Comparison of ENCODE assay signal across 24 mouse cellular contexts in the genomic region with DNA sequence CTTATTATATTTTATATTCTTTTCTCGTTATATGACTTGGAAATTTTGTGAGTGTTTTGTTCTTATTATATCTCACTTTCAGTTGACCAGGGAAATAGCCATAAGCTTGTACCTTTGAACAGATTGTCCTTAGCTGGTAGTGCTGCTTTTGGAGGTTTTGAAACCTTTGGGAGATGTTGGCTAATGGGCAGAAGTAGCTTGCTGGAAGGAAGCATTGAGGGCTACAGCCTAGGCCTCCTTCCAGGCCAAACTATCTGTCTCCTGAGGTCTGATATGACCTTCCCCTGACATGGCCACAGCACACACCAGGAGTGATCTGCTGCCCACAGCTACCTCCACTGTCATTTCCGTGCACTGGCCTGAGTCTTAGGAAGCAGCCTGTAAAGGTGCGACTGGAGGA. TPM values are rescaled to one million over a fixed set of nuclear protein-coding genes. Genes with fewer than 3 reads are reported as not detected.
A peak's percentile ranks its signal among the peaks of the same experiment; 100 is the strongest.
DNase-seq lines count a peak whose midpoint lies in the region; ATAC-seq lines count a peak whose summit lies in the region.
"Had no signal": no experiment of that assay in that cellular context is flagged by ENCODE, and none has a peak within 500 bp of the region (broad histone marks: within the 10 kb centered on the region; RNA-seq: fewer than 3 reads in every experiment).

No protein-coding gene starts in this region.

- ATAC-seq in liver, embryonic 16.5 days (ENCODE audit: low read depth), result 0 out of 2 replicates have a peak, but pooled peaks have one; percentile 16
- ATAC-seq in liver, embryonic 12.5 days, result no peak
- peak; percentile 68 for ATAC-seq in granulocyte monocyte progenitor cell, adult 5-6 weeks (replicated peaks; ENCODE audit: poor library complexity, severe bottlenecking)
- ATAC-seq in megakaryocyte progenitor cell, adult 5-6 weeks (replicated peaks; ENCODE audit: poor library complexity), result peak; percentile 63
- ATAC-seq in midbrain, embryonic 16.5 days, result no peak
- ATAC-seq: activated CD4-positive, CD25-positive, alpha-beta regulatory T cell, adult 4 months; forebrain, embryonic 15.5 days had no signal

- peak; percentile 10 for DNase-seq in adrenal gland, adult 2 months
- DNase-seq in adrenal gland, postnatal 25 days, result no peak
- no peak for DNase-seq in urinary bladder, adult 2 months (ENCODE audit: low spot score)
- DNase-seq: cerebellum, adult 11-12 months; cerebellum, adult 8-10 months; cerebellum, postnatal 10 days; cerebellum, postnatal 36 days; embryo, embryonic 11 days; gastrocnemius, postnatal 25 days; heart, adult 2 months had no signal

- H3K9me3 ChIP-seq in liver, embryonic 16.5 days (replicated peaks; ENCODE audit: control insufficient read depth, low read length), result no peaks in the 10 kb centered on the region
- H3K9me3 ChIP-seq in liver, embryonic 12.5 days (replicated peaks), result no peaks in the 10 kb centered on the region
- no peaks in the 10 kb centered on the region for H3K9me3 ChIP-seq in midbrain, embryonic 16.5 days (replicated peaks; ENCODE audit: control insufficient read depth, low read length, poor library complexity, severe bottlenecking)
- H3K9me3 ChIP-seq: embryonic facial prominence, embryonic 10.5 days; embryonic facial prominence, embryonic 13.5 days; forebrain, embryonic 12.5 days; forebrain, embryonic 15.5 days; hindbrain, embryonic 12.5 days; hindbrain, embryonic 15.5 days had no signal

- no peak overlapping the region for H3K4me3 ChIP-seq in liver, embryonic 16.5 days (ENCODE audit: low read depth, low read length)
- no peak overlapping the region for H3K4me3 ChIP-seq in liver, embryonic 12.5 days
- H3K4me3 ChIP-seq in midbrain, embryonic 16.5 days (ENCODE audit: low read depth, low read length), result no peak overlapping the region
- H3K4me3 ChIP-seq: embryonic facial prominence, embryonic 10.5 days; embryonic facial prominence, embryonic 13.5 days; erythroblast, embryonic 14.5 days; forebrain, embryonic 12.5 days; forebrain, embryonic 15.5 days; heart, adult 2 months; hindbrain, embryonic 12.5 days; hindbrain, embryonic 15.5 days had no signal

- H3K36me3 ChIP-seq in liver, embryonic 16.5 days (ENCODE audit: control insufficient read depth, insufficient read depth), result no peaks in the 10 kb centered on the region
- no peaks in the 10 kb centered on the region for H3K36me3 ChIP-seq in liver, embryonic 12.5 days
- no peaks in the 10 kb centered on the region for H3K36me3 ChIP-seq in midbrain, embryonic 16.5 days (ENCODE audit: control insufficient read depth, insufficient read depth, low read length)
- H3K36me3 ChIP-seq: embryonic facial prominence, embryonic 10.5 days; embryonic facial prominence, embryonic 13.5 days; forebrain, embryonic 12.5 days; forebrain, embryonic 15.5 days; hindbrain, embryonic 12.5 days; hindbrain, embryonic 15.5 days had no signal

- no peak overlapping the region for H3K4me2 ChIP-seq in liver, embryonic 16.5 days (ENCODE audit: low read depth, low read length)
- no peak overlapping the region for H3K4me2 ChIP-seq in liver, embryonic 12.5 days
- H3K4me2 ChIP-seq in midbrain, embryonic 16.5 days (ENCODE audit: low read length), result no peak overlapping the region
- H3K4me2 ChIP-seq: embryonic facial prominence, embryonic 13.5 days; forebrain, embryonic 12.5 days; forebrain, embryonic 15.5 days; heart, embryonic 11.5 days; hindbrain, embryonic 12.5 days; hindbrain, embryonic 15.5 days had no signal

- H3K4me1 ChIP-seq in liver, embryonic 16.5 days (ENCODE audit: control insufficient read depth, low read depth, low read length), result no peaks in the 10 kb centered on the region
- no peaks in the 10 kb centered on the region for H3K4me1 ChIP-seq in liver, embryonic 12.5 days
- no peaks in the 10 kb centered on the region for H3K4me1 ChIP-seq in midbrain, embryonic 16.5 days (ENCODE audit: control insufficient read depth, insufficient read depth, low read length)
- H3K4me1 ChIP-seq: embryonic facial prominence, embryonic 10.5 days; embryonic facial prominence, embryonic 13.5 days; forebrain, embryonic 12.5 days; forebrain, embryonic 15.5 days; hindbrain, embryonic 12.5 days; hindbrain, embryonic 15.5 days had no signal

- H3K27ac ChIP-seq in liver, embryonic 16.5 days (ENCODE audit: low read length), result no peak overlapping the region
- no peak overlapping the region for H3K27ac ChIP-seq in liver, embryonic 12.5 days
- H3K27ac ChIP-seq in midbrain, embryonic 16.5 days (ENCODE audit: low read length), result no peak overlapping the region
- H3K27ac ChIP-seq: embryonic facial prominence, embryonic 10.5 days; embryonic facial prominence, embryonic 13.5 days; forebrain, embryonic 12.5 days; forebrain, embryonic 15.5 days; heart, adult 2 months; hindbrain, embryonic 12.5 days; hindbrain, embryonic 15.5 days had no signal

- no peak overlapping the region for H3K9ac ChIP-seq in liver, embryonic 16.5 days (ENCODE audit: low read depth, low read length)
- no peak overlapping the region for H3K9ac ChIP-seq in liver, embryonic 12.5 days
- no peak overlapping the region for H3K9ac ChIP-seq in midbrain, embryonic 16.5 days (ENCODE audit: low read depth, low read length)
- H3K9ac ChIP-seq: embryonic facial prominence, embryonic 13.5 days; forebrain, embryonic 12.5 days; forebrain, embryonic 15.5 days; hindbrain, embryonic 12.5 days; hindbrain, embryonic 15.5 days had no signal

- 59% methylated on average over 3 of the region's 3 CpGs for WGBS in liver, embryonic 16.5 days (ENCODE audit: insufficient replicate concordance)
- WGBS in liver, embryonic 12.5 days (ENCODE audit: insufficient replicate concordance), result 59% methylated on average over 3 of the region's 3 CpGs
- 92% methylated on average over 3 of the region's 3 CpGs for WGBS in midbrain, embryonic 16.5 days

- no peaks in the 10 kb centered on the region for H3K27me3 ChIP-seq in liver, embryonic 16.5 days (ENCODE audit: control insufficient read depth, insufficient read depth, low read depth, low read length)
- H3K27me3 ChIP-seq in liver, embryonic 12.5 days (replicated peaks), result no peaks in the 10 kb centered on the region
- no peaks in the 10 kb centered on the region for H3K27me3 ChIP-seq in midbrain, embryonic 16.5 days (ENCODE audit: control insufficient read depth, insufficient read depth, low read depth, low read length)
- H3K27me3 ChIP-seq: embryonic facial prominence, embryonic 13.5 days; forebrain, embryonic 12.5 days; forebrain, embryonic 15.5 days; hindbrain, embryonic 12.5 days; hindbrain, embryonic 15.5 days had no signal

RNA-seq across cellular contexts. Expression of a gene that starts 56.8 kb away (rescaled TPM):
- 100 to 1,000 TPM in 1 of 2 experiments, 10 to 100 TPM in 1; 43.6 to 115 TPM for total RNA-seq in adrenal gland, adult 2 months (2021)
- polyA plus RNA-seq in adrenal gland, adult 2 months (2012; rRNA removed), result 17.4 and 17.6 TPM in 2 replicates
- total RNA-seq in adrenal gland, postnatal 25 days (2021), result 42.7 and 43.7 TPM in 2 replicates
- 11.3 and 11.5 TPM in 2 replicates for polyA plus RNA-seq in liver, embryonic 16.5 days (2015; fragmentation: Nextera tagmentation; extraction: Ambion mirVana)
- polyA plus RNA-seq in liver, embryonic 12.5 days (2016; fragmentation: Nextera tagmentation; extraction: Ambion mirVana), result 14.8 and 15.7 TPM in 2 replicates
- total RNA-seq in granulocyte monocyte progenitor cell, adult 5-6 weeks (2014; fragmentation: Nextera tagmentation), result 10.3 and 22.3 TPM in 2 replicates
- 29.0 and 33.7 TPM in 2 replicates for total RNA-seq in granulocyte monocyte progenitor cell, adult 5-6 weeks (2017)
- 27.6 and 28.8 TPM in 2 replicates for total RNA-seq in megakaryocyte progenitor cell, adult 5-6 weeks (2015)
- 32.7 and 40.3 TPM in 2 replicates for total RNA-seq in megakaryocyte progenitor cell, adult 5-6 weeks (2017)
- 16.1 and 16.4 TPM in 2 replicates for polyA plus RNA-seq in urinary bladder, adult 2 months (2012; rRNA removed)
- polyA plus RNA-seq in midbrain, embryonic 16.5 days (2015; fragmentation: Nextera tagmentation; extraction: Ambion mirVana), result 1.7 and 2.0 TPM in 2 replicates

Comparison
In these comparisons a context has a peak if more than half of its experiments do, and no peak if none do; other contexts are left out.
1. ATAC-seq: peak in liver, embryonic 16.5 days (single experiment), granulocyte monocyte progenitor cell, adult 5-6 weeks (single experiment) and megakaryocyte progenitor cell, adult 5-6 weeks (single experiment); none in liver, embryonic 12.5 days (single experiment) and midbrain, embryonic 16.5 days (single experiment).